In the genomic region with DNA sequence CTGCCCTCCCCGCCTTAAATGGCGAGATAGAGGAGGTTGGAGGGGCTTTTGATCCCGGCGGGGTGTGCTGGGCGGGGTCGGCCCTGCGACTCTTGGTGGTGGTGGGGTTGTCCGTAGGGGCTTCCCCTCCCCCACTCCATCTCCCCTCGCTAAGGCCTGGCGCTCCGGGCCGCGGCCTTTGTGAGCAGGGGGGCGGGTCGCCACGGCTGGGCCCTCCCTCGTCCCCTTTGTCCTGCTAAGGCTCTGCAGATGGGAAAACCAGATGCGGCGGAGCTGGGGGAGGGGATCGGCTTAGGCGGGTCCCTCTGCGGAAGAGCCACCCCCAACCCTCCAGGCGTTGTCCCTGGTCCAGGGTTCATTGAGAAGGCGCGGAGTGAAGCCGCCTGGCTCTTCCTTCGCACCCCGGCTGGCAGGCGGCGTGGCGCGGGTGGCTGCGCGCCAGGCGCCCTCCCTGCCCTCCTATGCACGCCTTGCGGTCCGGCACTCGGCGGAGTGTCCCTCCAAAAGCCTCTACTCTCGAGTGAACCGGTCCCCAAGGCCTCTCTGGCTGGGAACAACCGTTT, we compare ENCODE assay signal across 8 mouse cellular contexts. TPM values are rescaled to one million over a fixed set of nuclear protein-coding genes. Genes with fewer than 3 reads are reported as not detected.
DNase-seq lines count a peak whose midpoint lies in the region; ATAC-seq lines count a peak whose summit lies in the region.

No protein-coding gene starts in this region.

- peak; percentile 33 for ATAC-seq in liver, embryonic 13.5 days (ENCODE audit: low read depth)
- ATAC-seq in neural tube, embryonic 14.5 days (ENCODE audit: low read depth) = peak; percentile 57

- H3K4me2 ChIP-seq in liver, embryonic 13.5 days = peak overlapping the region; percentile 67
- peak overlapping the region; percentile 90 for H3K4me2 ChIP-seq in neural tube, embryonic 14.5 days (ENCODE audit: low read depth, low read length)

- H3K9ac ChIP-seq in liver, embryonic 13.5 days = peak overlapping the region; percentile 72
- peak overlapping the region; percentile 100 for H3K9ac ChIP-seq in neural tube, embryonic 14.5 days (replicated peaks; ENCODE audit: low read depth, low read length)

- H3K9me3 ChIP-seq in liver, embryonic 13.5 days (replicated peaks) = no peaks in the 10 kb centered on the region
- no peaks in the 10 kb centered on the region for H3K9me3 ChIP-seq in neural tube, embryonic 14.5 days (ENCODE audit: control insufficient read depth, low read length)

- H3K36me3 ChIP-seq in liver, embryonic 13.5 days = peaks cover 4% of the 10 kb centered on the region; the same call in 1 of the 2 replicates
- no peaks in the 10 kb centered on the region for H3K36me3 ChIP-seq in neural tube, embryonic 14.5 days (ENCODE audit: control insufficient read depth, insufficient read depth, low read length)

- H3K4me3 ChIP-seq in liver, embryonic 13.5 days (replicated peaks) = peak overlapping the region; percentile 59
- H3K4me3 ChIP-seq in neural tube, embryonic 14.5 days (ENCODE audit: low read depth, low read length) = peak overlapping the region; percentile 97

- peaks cover 77% of the 10 kb centered on the region for H3K27me3 ChIP-seq in liver, embryonic 13.5 days
- H3K27me3 ChIP-seq in neural tube, embryonic 14.5 days (ENCODE audit: control insufficient read depth, insufficient read depth, low read length) = no peaks in the 10 kb centered on the region

- peak overlapping the region; percentile 78 for H3K27ac ChIP-seq in liver, embryonic 13.5 days
- peak overlapping the region; percentile 97 for H3K27ac ChIP-seq in neural tube, embryonic 14.5 days (ENCODE audit: low read depth, low read length)

- H3K4me1 ChIP-seq in liver, embryonic 13.5 days (replicated peaks) = peaks cover 42% of the 10 kb centered on the region
- H3K4me1 ChIP-seq in neural tube, embryonic 14.5 days (ENCODE audit: control insufficient read depth, insufficient read depth, low read length) = peaks cover 25% of the 10 kb centered on the region

- peak; percentile 39 to 51 for DNase-seq in cerebellum, postnatal 25 days
- DNase-seq in cerebellum, adult 9-10 months = no peak
- DNase-seq in embryo, embryonic 10 days (ENCODE audit: low spot score) = peak; percentile 96
- peak; percentile 85 to 93 for DNase-seq in heart, adult 18-20 months
- DNase-seq in kidney, adult 18-20 months = peak; percentile 46
- DNase-seq in liver, embryonic 13.5 days = no peak
- no peak for DNase-seq in B cell, adult 2 months

- 1% methylated on average over 43 of the region's 43 CpGs for WGBS in liver, embryonic 13.5 days (ENCODE audit: insufficient replicate concordance)
- under 1% methylated on average over 43 of the region's 43 CpGs for WGBS in neural tube, embryonic 14.5 days

RNA-seq across cellular contexts. Expression of a gene that starts 1.8 kb away (rescaled TPM):
- total RNA-seq in heart, adult 18-20 months (2021) = 10 to 100 TPM; 18.2 to 21.6 TPM
- polyA plus RNA-seq in liver, embryonic 13.5 days (2015; fragmentation: Nextera tagmentation; extraction: Ambion mirVana) = 29.5 and 38.3 TPM in 2 replicates
- polyA plus RNA-seq in neural tube, embryonic 14.5 days (2014; fragmentation: Nextera tagmentation; extraction: Ambion mirVana) = 428 and 502 TPM in 2 replicates

RNA-seq across cellular contexts. Expression of a gene that starts 55.4 kb away (rescaled TPM):
- total RNA-seq in heart, adult 18-20 months (2021) = 1,000 to 10,000 TPM in 1 of 2 experiments, 100 to 1,000 TPM in 1; 875 to 1,008 TPM
- 8,250 and 9,425 TPM in 2 replicates for polyA plus RNA-seq in liver, embryonic 13.5 days (2015; fragmentation: Nextera tagmentation; extraction: Ambion mirVana)
- polyA plus RNA-seq in neural tube, embryonic 14.5 days (2014; fragmentation: Nextera tagmentation; extraction: Ambion mirVana) = 12,012 and 12,961 TPM in 2 replicates

Comparison
In these comparisons a context has a peak if more than half of its experiments do, and no peak if none do; other contexts are left out.
1. DNase-seq: peak in cerebellum, postnatal 25 days (2 of 2), embryo, embryonic 10 days (single experiment), heart, adult 18-20 months (2 of 2) and kidney, adult 18-20 months (single experiment); none in cerebellum, adult 9-10 months (single experiment), liver, embryonic 13.5 days (single experiment) and B cell, adult 2 months (0 of 2).
2. RNA of a gene that starts 1.8 kb away (polyA plus RNA-seq): 428 to 502 TPM in neural tube, embryonic 14.5 days; 29.5 to 38.3 TPM in liver, embryonic 13.5 days; every median in the first group is over 10 times any median in the second.